Mouse (Mus musculus): Measurements from ENCODE around the gene Senp6. TPM values are rescaled to one million over a fixed set of nuclear protein-coding genes. Genes with fewer than 3 reads are reported as not detected.
A peak's percentile ranks its signal among the peaks of the same experiment; 100 is the strongest.
"Not testable (repeated sequence)": the region's sequence is repeated elsewhere in the genome, so short reads cannot be mapped to it uniquely, and the experiment has no call there.

Senp6 gene
- 48.2 and 49.8 TPM in 2 replicates for polyA plus RNA-seq (2016; fragmentation: Nextera tagmentation; extraction: Ambion mirVana)

DNA sequence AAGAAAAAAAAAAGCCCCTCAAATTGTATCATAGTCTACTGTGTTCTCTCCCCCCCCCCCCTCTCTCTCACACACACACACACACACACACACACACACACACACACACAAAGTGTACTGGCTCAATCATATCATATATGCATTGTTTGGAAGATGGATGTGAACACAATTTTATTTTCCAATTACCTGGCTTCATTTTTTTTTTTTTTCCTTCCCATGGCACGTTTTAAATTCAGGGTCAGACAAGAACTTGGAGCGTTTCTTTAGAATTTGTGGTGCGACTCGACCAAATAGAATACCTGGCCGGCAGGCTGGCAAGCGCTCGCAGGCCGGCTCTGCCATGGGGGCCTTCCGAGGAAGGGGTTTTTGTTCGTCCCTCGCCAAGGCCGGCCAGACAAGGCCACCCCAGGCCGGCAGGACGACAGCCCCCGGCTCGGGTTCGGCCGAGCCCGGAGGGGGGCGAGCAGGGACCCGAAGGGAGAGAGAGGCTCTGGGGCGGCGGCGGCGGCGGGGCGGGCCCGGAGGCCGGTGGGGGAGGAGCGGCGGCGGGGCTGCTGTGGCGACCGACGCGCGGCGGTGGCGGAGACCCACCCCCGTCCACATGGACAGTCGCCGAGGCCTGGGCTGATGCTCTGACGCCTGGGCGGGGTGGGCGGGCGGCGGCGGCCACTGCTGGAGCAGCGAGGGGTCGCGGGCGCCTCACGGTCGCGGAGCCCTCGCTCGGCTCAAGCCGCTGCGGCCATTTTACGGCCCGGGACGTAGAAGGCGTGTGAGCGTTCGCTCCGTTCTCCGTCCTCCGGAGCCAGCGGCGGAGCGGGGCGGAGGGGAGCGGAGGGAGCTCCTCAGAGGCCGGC, at the start of gene Senp6:
TSS of gene Senp6 (plus strand) at position 537 of the 854 bp plus-strand sequence.
- Histone ChIP-seq H3K27ac (peak within 1 kb of the TSS; percentile 99), H3K4me1 (replicated peaks) (peaks cover 14% of the 10 kb centered on the region), H3K36me3 (no peaks in the 10 kb centered on the region; the same call in 1 of the 2 replicates), H3K9me3 (peaks cover 19% of the 10 kb centered on the region), H3K4me3 (peak within 1 kb of the TSS; percentile 95), H3K27me3 (ENCODE audit: insufficient read depth, poor library complexity, severe bottlenecking) (no peaks in the 10 kb centered on the region)
- peak; percentile 87 for DNase-seq (ENCODE audit: low spot score)
- under 1% methylated on average over 74 of the region's 74 CpGs for WGBS

DNA sequence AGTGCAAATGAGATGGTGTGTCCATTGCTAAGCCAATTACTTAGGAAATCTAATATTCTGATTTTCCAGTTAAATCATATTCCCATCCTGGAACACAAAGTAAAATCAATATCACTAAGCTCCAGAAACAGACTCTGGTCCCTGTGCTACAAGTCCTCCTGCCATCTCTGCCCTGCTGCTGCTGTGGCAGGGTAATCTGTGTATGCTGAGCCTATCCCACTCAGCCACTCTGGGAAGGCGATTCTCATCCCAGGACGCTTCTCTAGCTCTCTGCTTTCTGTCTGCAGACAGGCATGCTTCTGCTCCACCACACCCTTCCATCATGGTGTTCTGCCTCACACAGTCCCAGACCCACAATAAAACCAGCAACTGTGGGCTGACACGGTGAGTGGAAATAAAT, 46.3 kb upstream of the Senp6 start:
- no peak for DNase-seq (ENCODE audit: low spot score)
- 70% methylated on average over 3 of the region's 3 CpGs for WGBS

DNA sequence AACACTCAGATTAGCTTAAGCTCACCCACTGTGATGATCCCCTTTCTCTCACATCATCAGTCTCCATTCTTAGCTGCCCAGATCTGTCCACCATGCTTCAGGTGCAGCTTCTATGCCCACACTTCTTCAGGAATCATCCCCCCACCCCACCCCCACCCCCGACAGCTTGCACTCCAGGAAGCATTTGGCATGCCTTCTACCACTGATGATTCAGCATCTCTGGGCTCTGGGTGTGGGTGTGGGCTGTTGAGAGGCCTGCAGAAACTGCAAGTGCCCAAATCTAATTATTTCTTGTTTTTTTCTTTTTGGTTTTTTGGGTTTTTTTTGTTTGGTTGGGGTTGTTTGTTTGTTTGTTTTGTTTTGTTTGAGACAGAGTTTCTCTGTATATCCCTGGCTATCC, 45.1 kb upstream of the Senp6 start:
- Histone ChIP-seq H3K27me3 (ENCODE audit: insufficient read depth, poor library complexity, severe bottlenecking) (no peaks in the 10 kb centered on the region), H3K4me3 (no peak overlapping the region), H3K4me1 (replicated peaks) (0 out of 2 replicates have a peak, but pooled peaks cover 3% of the 10 kb centered on the region), H3K27ac (no peak overlapping the region), H3K9me3 (no peaks in the 10 kb centered on the region), H3K36me3 (no peaks in the 10 kb centered on the region)
- WGBS, result 40% methylated on average over 1 of the region's 1 CpGs
- no peak for DNase-seq (ENCODE audit: low spot score)

More for the DNA sequence above, 46.3 kb upstream of the Senp6 start:
- no peak overlapping the region for H3K27ac ChIP-seq
- H3K4me3 ChIP-seq, result no peak overlapping the region
- no peaks in the 10 kb centered on the region for H3K9me3 ChIP-seq
- no peaks in the 10 kb centered on the region for H3K27me3 ChIP-seq (ENCODE audit: insufficient read depth, poor library complexity, severe bottlenecking)
- H3K4me1 ChIP-seq (replicated peaks), result 0 out of 2 replicates have a peak, but pooled peaks cover 3% of the 10 kb centered on the region
- H3K36me3 ChIP-seq, result no peaks in the 10 kb centered on the region

- H3K27me3 ChIP-seq (ENCODE audit: insufficient read depth, poor library complexity, severe bottlenecking), result no peaks in the 10 kb centered on the region
- 0 out of 2 replicates have a peak, but pooled peaks cover 3% of the 10 kb centered on the region for H3K4me1 ChIP-seq (replicated peaks)
- 75% methylated on average over 8 of the region's 8 CpGs for WGBS
- H3K9me3 ChIP-seq, result no peaks in the 10 kb centered on the region
- no peak overlapping the region for H3K4me3 ChIP-seq
- H3K36me3 ChIP-seq, result no peaks in the 10 kb centered on the region
- no peak for DNase-seq (ENCODE audit: low spot score)
- H3K27ac ChIP-seq, result no peak overlapping the region
Observed at GRCm38 (mm10) chr9:80022821-80023220, 43.9 kb upstream of the Senp6 start.

- H3K27ac ChIP-seq; H3K27me3 ChIP-seq (ENCODE audit: insufficient read depth, poor library complexity, severe bottlenecking); H3K36me3 ChIP-seq; H3K4me3 ChIP-seq; DNase-seq (ENCODE audit: low spot score); H3K9me3 ChIP-seq; H3K4me1 ChIP-seq (replicated peaks): not testable (repeated sequence)
- 96% methylated on average over 5 of the region's 5 CpGs for WGBS
Observed at GRCm38 (mm10) chr9:80025347-80025746, 41.4 kb upstream of the Senp6 start.

GRCm38 (mm10) chr9:80026017-80026416, 40.7 kb upstream of the Senp6 start:
- Histone ChIP-seq H3K4me3 (no peak overlapping the region), H3K36me3 (no peaks in the 10 kb centered on the region), H3K27me3 (ENCODE audit: insufficient read depth, poor library complexity, severe bottlenecking) (no peaks in the 10 kb centered on the region), H3K4me1 (replicated peaks) (0 out of 2 replicates have a peak, but pooled peaks cover 3% of the 10 kb centered on the region), H3K27ac (no peak overlapping the region), H3K9me3 (no peaks in the 10 kb centered on the region)
- DNase-seq (ENCODE audit: low spot score), result peak; percentile 66
- WGBS, result 3% methylated on average over 2 of the region's 2 CpGs

DNA sequence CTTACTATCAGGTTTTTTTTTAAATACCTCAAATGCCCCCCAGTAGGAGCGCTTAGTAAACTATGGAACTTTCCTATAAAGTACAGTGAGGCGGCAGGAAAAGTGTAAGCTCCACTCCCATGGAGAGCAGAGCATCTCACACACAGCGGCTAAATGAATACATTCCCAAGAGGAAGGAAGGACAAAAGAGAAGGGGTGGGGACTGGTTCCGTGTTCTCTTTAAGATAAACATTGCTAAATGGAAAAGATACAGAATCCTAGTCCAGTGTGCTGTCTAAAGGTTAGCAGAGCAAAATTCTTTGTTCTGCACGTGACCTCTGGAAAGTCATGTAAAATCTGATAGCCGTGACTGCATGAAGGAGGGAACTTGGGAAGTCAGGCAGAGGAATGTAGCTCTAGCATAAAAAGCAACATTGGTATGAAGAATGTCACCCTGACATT, 40.1 kb upstream of the Senp6 start:
- no peak overlapping the region for H3K27ac ChIP-seq

DNA sequence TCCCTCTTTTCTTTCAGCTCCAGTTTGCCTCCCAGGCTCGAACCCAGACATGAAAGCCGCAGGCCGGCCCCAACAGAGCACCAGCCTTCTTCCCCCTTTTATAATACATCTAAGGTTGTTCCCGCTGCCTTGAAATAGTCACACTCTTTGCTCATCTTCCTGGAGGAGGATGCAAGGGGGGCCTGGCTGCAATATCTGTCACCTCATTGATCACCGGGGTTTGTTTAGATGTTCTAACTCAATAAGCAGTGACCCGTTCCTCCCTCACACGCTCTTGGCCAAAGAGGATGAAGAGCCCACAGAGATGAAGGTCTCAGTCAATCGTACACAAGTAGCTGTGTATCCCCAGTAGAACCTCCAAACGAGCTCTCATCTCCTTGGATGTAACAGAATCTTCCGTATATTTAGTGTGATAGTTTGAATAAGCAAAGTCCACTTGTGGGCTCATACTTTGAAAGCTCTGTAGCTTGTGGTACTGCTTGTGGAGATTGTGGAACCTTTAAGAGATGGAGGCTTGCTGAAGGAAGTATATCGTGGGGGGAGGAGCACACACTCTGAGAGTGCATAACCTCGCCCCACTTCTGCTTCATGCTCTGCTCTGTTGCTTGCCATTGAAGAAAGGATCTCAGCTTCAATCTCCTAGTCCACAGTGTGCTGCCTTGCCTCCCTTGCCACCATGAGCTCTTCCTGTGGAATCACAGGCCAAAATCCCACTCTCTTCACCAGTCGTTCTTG, 29.3 kb upstream of the Senp6 start:
- no peaks in the 10 kb centered on the region for H3K36me3 ChIP-seq
- 89% methylated on average over 13 of the region's 13 CpGs for WGBS
- no peak overlapping the region for H3K27ac ChIP-seq
- H3K4me3 ChIP-seq, result no peak overlapping the region
- H3K4me1 ChIP-seq (replicated peaks), result peaks cover 10% of the 10 kb centered on the region
- DNase-seq (ENCODE audit: low spot score), result no peak
- H3K27me3 ChIP-seq (ENCODE audit: insufficient read depth, poor library complexity, severe bottlenecking), result no peaks in the 10 kb centered on the region
- H3K9me3 ChIP-seq, result no peaks in the 10 kb centered on the region

More for the DNA sequence above, 40.1 kb upstream of the Senp6 start:
- no peaks in the 10 kb centered on the region for H3K9me3 ChIP-seq
- H3K27me3 ChIP-seq (ENCODE audit: insufficient read depth, poor library complexity, severe bottlenecking), result no peaks in the 10 kb centered on the region
- H3K36me3 ChIP-seq, result no peaks in the 10 kb centered on the region
- no peak overlapping the region for H3K4me3 ChIP-seq
- H3K4me1 ChIP-seq (replicated peaks), result 0 out of 2 replicates have a peak, but pooled peaks cover 3% of the 10 kb centered on the region
- no peak for DNase-seq (ENCODE audit: low spot score)
- 79% methylated on average over 6 of the region's 6 CpGs for WGBS

GRCm38 (mm10) chr9:80037997-80038383, 28.7 kb upstream of the Senp6 start:
- H3K9me3 ChIP-seq, result no peaks in the 10 kb centered on the region
- no peak overlapping the region for H3K4me3 ChIP-seq
- H3K27ac ChIP-seq, result no peak overlapping the region

GRCm38 (mm10) chr9:80039296-80039815, 27.3 kb upstream of the Senp6 start:
- Histone ChIP-seq H3K4me3 (no peak overlapping the region), H3K27me3 (ENCODE audit: insufficient read depth, poor library complexity, severe bottlenecking) (no peaks in the 10 kb centered on the region), H3K4me1 (replicated peaks) (peaks cover 10% of the 10 kb centered on the region), H3K36me3 (no peaks in the 10 kb centered on the region), H3K9me3 (no peaks in the 10 kb centered on the region), H3K27ac (no peak overlapping the region; the same call in 1 of the 2 replicates)
- 4% methylated on average over 2 of the region's 2 CpGs for WGBS
- peak; percentile 8 for DNase-seq (ENCODE audit: low spot score)

More at GRCm38 (mm10) chr9:80037997-80038383, 28.7 kb upstream of the Senp6 start:
- Histone ChIP-seq H3K4me1 (replicated peaks) (peaks cover 10% of the 10 kb centered on the region), H3K27me3 (ENCODE audit: insufficient read depth, poor library complexity, severe bottlenecking) (no peaks in the 10 kb centered on the region), H3K36me3 (no peaks in the 10 kb centered on the region)
- DNase-seq (ENCODE audit: low spot score), result no peak

DNA sequence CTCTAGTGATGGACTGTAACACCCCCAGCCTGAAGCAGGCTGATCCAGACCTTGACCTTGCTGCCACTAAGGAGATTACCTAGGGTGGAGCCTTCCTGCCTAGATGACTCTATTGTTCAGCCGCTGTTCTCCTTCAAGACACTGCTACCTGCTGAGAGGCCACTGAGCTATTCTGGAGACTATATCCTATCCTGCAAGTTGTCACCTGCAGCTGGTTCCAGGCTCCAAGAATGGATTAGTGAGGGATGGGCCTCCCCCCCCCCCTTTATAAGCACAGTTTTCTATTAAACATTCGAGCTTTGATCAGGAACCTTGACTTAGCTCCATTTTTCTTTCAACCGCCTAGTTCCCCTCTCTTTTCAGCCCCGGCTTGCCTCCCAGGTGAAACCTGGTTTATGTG, 22.4 kb upstream of the Senp6 start:
- H3K4me1 ChIP-seq (replicated peaks); DNase-seq (ENCODE audit: low spot score); H3K4me3 ChIP-seq; H3K36me3 ChIP-seq; H3K27ac ChIP-seq; H3K9me3 ChIP-seq; H3K27me3 ChIP-seq (ENCODE audit: insufficient read depth, poor library complexity, severe bottlenecking): not testable (repeated sequence)
- 87% methylated on average over 4 of the region's 4 CpGs for WGBS

- H3K4me1 ChIP-seq (replicated peaks); H3K36me3 ChIP-seq; H3K27ac ChIP-seq; H3K27me3 ChIP-seq (ENCODE audit: insufficient read depth, poor library complexity, severe bottlenecking); H3K4me3 ChIP-seq; DNase-seq (ENCODE audit: low spot score): not testable (repeated sequence)
- H3K9me3 ChIP-seq, result peaks cover 12% of the 10 kb centered on the region
- WGBS, result 47% methylated on average over 5 of the region's 5 CpGs
Observed at GRCm38 (mm10) chr9:80049271-80049670, 17.4 kb upstream of the Senp6 start.

GRCm38 (mm10) chr9:80052951-80053350, 13.8 kb upstream of the Senp6 start:
- DNase-seq (ENCODE audit: low spot score), result no peak
- 86% methylated on average over 5 of the region's 5 CpGs for WGBS
- no peak overlapping the region for H3K4me3 ChIP-seq
- H3K36me3 ChIP-seq, result no peaks in the 10 kb centered on the region
- H3K9me3 ChIP-seq, result peaks cover 12% of the 10 kb centered on the region
- H3K4me1 ChIP-seq (replicated peaks), result no peaks in the 10 kb centered on the region
- H3K27me3 ChIP-seq (ENCODE audit: insufficient read depth, poor library complexity, severe bottlenecking), result no peaks in the 10 kb centered on the region
- H3K27ac ChIP-seq, result no peak overlapping the region

Data from hindbrain, embryonic 10.5 days (tissue).